Mouse (Mus musculus): Measurements from ENCODE around the gene H3f3b. TPM values are rescaled to one million over a fixed set of nuclear protein-coding genes. Genes with fewer than 3 reads are reported as not detected.
"Not testable (repeated sequence)": the region's sequence is repeated elsewhere in the genome, so short reads cannot be mapped to it uniquely, and the experiment has no call there.

H3f3b gene
- polyA plus RNA-seq, 1 experiment from 2014 or later = 2,300 TPM

GRCm38 (mm10) chr11:116029086-116029865 lies 1.5 kb upstream of the H3f3b start:
- Histone ChIP-seq H3K27ac (replicated peaks; ENCODE audit: low read depth, low read length) (no peak overlapping the region), H3K9ac (ENCODE audit: low read length) (peak overlapping the region; percentile 90), H3K27me3 (ENCODE audit: control insufficient read depth, insufficient read depth, low read length) (no peaks in the 10 kb centered on the region), H3K4me3 (ENCODE audit: low read depth, low read length) (peak overlapping the region; percentile 70), H3K9me3 (ENCODE audit: control insufficient read depth, low read length) (no peaks in the 10 kb centered on the region), H3K4me1 (ENCODE audit: control insufficient read depth, insufficient read depth, low read length) (0 out of 2 replicates have a peak, but pooled peaks cover 6% of the 10 kb centered on the region), H3K4me2 (ENCODE audit: low read depth, severe bottlenecking) (peak overlapping the region; percentile 90), H3K36me3 (ENCODE audit: control insufficient read depth, insufficient read depth, low read length) (no peaks in the 10 kb centered on the region)
- WGBS = 86% methylated on average over 6 of the region's 6 CpGs
- DNase-seq (ENCODE audit: low spot score) (no peak), ATAC-seq (ENCODE audit: insufficient number of reproducible peaks, low FRiP score, low TSS enrichment, low read depth) (no peak)

GRCm38 (mm10) chr11:116028177-116028865 lies 559 bp upstream of the H3f3b start:
- Histone ChIP-seq H3K4me3 (ENCODE audit: low read depth, low read length) (no peak overlapping the region), H3K27me3 (ENCODE audit: control insufficient read depth, insufficient read depth, low read length) (no peaks in the 10 kb centered on the region), H3K27ac (replicated peaks; ENCODE audit: low read depth, low read length) (no peak overlapping the region), H3K9me3 (ENCODE audit: control insufficient read depth, low read length) (no peaks in the 10 kb centered on the region), H3K36me3 (ENCODE audit: control insufficient read depth, insufficient read depth, low read length) (no peaks in the 10 kb centered on the region), H3K4me2 (ENCODE audit: low read depth, severe bottlenecking) (no peak overlapping the region), H3K4me1 (ENCODE audit: control insufficient read depth, insufficient read depth, low read length) (0 out of 2 replicates have a peak, but pooled peaks cover 6% of the 10 kb centered on the region), H3K9ac (ENCODE audit: low read length) (no peak overlapping the region)
- ATAC-seq (ENCODE audit: insufficient number of reproducible peaks, low FRiP score, low TSS enrichment, low read depth) (no peak), DNase-seq (ENCODE audit: low spot score) (no peak)
- WGBS = 85% methylated on average over 9 of the region's 9 CpGs

- WGBS = 92% methylated on average over 3 of the region's 3 CpGs
- Histone ChIP-seq H3K4me3 (ENCODE audit: low read depth, low read length) (no peak overlapping the region), H3K27ac (replicated peaks; ENCODE audit: low read depth, low read length) (no peak overlapping the region), H3K36me3 (ENCODE audit: control insufficient read depth, insufficient read depth, low read length) (no peaks in the 10 kb centered on the region), H3K4me2 (ENCODE audit: low read depth, severe bottlenecking) (no peak overlapping the region), H3K4me1 (ENCODE audit: control insufficient read depth, insufficient read depth, low read length) (no peaks in the 10 kb centered on the region), H3K27me3 (ENCODE audit: control insufficient read depth, insufficient read depth, low read length) (no peaks in the 10 kb centered on the region), H3K9me3 (ENCODE audit: control insufficient read depth, low read length) (no peaks in the 10 kb centered on the region), H3K9ac (ENCODE audit: low read length) (no peak overlapping the region)
- no peak for DNase-seq (ENCODE audit: low spot score)
- ATAC-seq (ENCODE audit: insufficient number of reproducible peaks, low FRiP score, low TSS enrichment, low read depth) = no peak
Observed at GRCm38 (mm10) chr11:116025056-116025845, 2.5 kb downstream of the H3f3b start.

GRCm38 (mm10) chr11:116024356-116024808 lies 3.4 kb downstream of the H3f3b start:
- H3K4me3 ChIP-seq (ENCODE audit: low read depth, low read length) = peak overlapping the region; percentile 90
- DNase-seq (ENCODE audit: low spot score) (peak; percentile 99), ATAC-seq (ENCODE audit: insufficient number of reproducible peaks, low FRiP score, low TSS enrichment, low read depth) (peak; percentile 92)
- H3K4me2 ChIP-seq (ENCODE audit: low read depth, severe bottlenecking) = peak overlapping the region; percentile 39; the same call in 1 of the 2 replicates
- no peaks in the 10 kb centered on the region for H3K9me3 ChIP-seq (ENCODE audit: control insufficient read depth, low read length)
- H3K9ac ChIP-seq (ENCODE audit: low read length) = peak overlapping the region; percentile 100
- H3K4me1 ChIP-seq (ENCODE audit: control insufficient read depth, insufficient read depth, low read length) = no peaks in the 10 kb centered on the region
- no peaks in the 10 kb centered on the region for H3K27me3 ChIP-seq (ENCODE audit: control insufficient read depth, insufficient read depth, low read length)
- WGBS = under 1% methylated on average over 37 of the region's 37 CpGs
- H3K27ac ChIP-seq (replicated peaks; ENCODE audit: low read depth, low read length) = peak overlapping the region; percentile 98
- no peaks in the 10 kb centered on the region for H3K36me3 ChIP-seq (ENCODE audit: control insufficient read depth, insufficient read depth, low read length)

- H3K27ac ChIP-seq (replicated peaks; ENCODE audit: low read depth, low read length) = peak overlapping the region; percentile 98
- peak overlapping the region; percentile 90 for H3K4me3 ChIP-seq (ENCODE audit: low read depth, low read length)
- H3K36me3 ChIP-seq (ENCODE audit: control insufficient read depth, insufficient read depth, low read length) = no peaks in the 10 kb centered on the region
- no peaks in the 10 kb centered on the region for H3K4me1 ChIP-seq (ENCODE audit: control insufficient read depth, insufficient read depth, low read length)
- peak; percentile 88 for DNase-seq (ENCODE audit: low spot score)
- under 1% methylated on average over 53 of the region's 57 CpGs for WGBS
- no peaks in the 10 kb centered on the region for H3K27me3 ChIP-seq (ENCODE audit: control insufficient read depth, insufficient read depth, low read length)
- no peaks in the 10 kb centered on the region for H3K9me3 ChIP-seq (ENCODE audit: control insufficient read depth, low read length)
- H3K9ac ChIP-seq (ENCODE audit: low read length) = peak overlapping the region; percentile 100
- ATAC-seq (ENCODE audit: insufficient number of reproducible peaks, low FRiP score, low TSS enrichment, low read depth) = peak; percentile 56; the same call in 1 of the 2 replicates
- peak overlapping the region; percentile 39 for H3K4me2 ChIP-seq (ENCODE audit: low read depth, severe bottlenecking)
Observed at GRCm38 (mm10) chr11:116023771-116024355, 3.9 kb downstream of the H3f3b start.

- Histone ChIP-seq H3K4me3 (ENCODE audit: low read depth, low read length) (peak overlapping the region; percentile 90), H3K9ac (ENCODE audit: low read length) (peak overlapping the region; percentile 100), H3K4me2 (ENCODE audit: low read depth, severe bottlenecking) (peak overlapping the region; percentile 39), H3K27ac (replicated peaks; ENCODE audit: low read depth, low read length) (peak overlapping the region; percentile 98)
- not testable (repeated sequence) for H3K27me3 ChIP-seq (ENCODE audit: control insufficient read depth, insufficient read depth, low read length); H3K36me3 ChIP-seq (ENCODE audit: control insufficient read depth, insufficient read depth, low read length); ATAC-seq (ENCODE audit: insufficient number of reproducible peaks, low FRiP score, low TSS enrichment, low read depth); H3K9me3 ChIP-seq (ENCODE audit: control insufficient read depth, low read length); H3K4me1 ChIP-seq (ENCODE audit: control insufficient read depth, insufficient read depth, low read length)
- 10% methylated on average over 18 of the region's 18 CpGs for WGBS
- peak; percentile 60 for DNase-seq (ENCODE audit: low spot score)
Observed at GRCm38 (mm10) chr11:116023074-116023770, 4.5 kb downstream of the H3f3b start.

GRCm38 (mm10) chr11:116022256-116022780 lies 5.4 kb downstream of the H3f3b start:
- Histone ChIP-seq H3K4me1 (ENCODE audit: control insufficient read depth, insufficient read depth, low read length) (no peaks in the 10 kb centered on the region), H3K4me2 (ENCODE audit: low read depth, severe bottlenecking) (peak overlapping the region; percentile 44), H3K36me3 (ENCODE audit: control insufficient read depth, insufficient read depth, low read length) (no peaks in the 10 kb centered on the region), H3K27ac (replicated peaks; ENCODE audit: low read depth, low read length) (no peak overlapping the region), H3K27me3 (ENCODE audit: control insufficient read depth, insufficient read depth, low read length) (no peaks in the 10 kb centered on the region), H3K4me3 (ENCODE audit: low read depth, low read length) (peak overlapping the region; percentile 19), H3K9me3 (ENCODE audit: control insufficient read depth, low read length) (no peaks in the 10 kb centered on the region), H3K9ac (ENCODE audit: low read length) (no peak overlapping the region)
- ATAC-seq (ENCODE audit: insufficient number of reproducible peaks, low FRiP score, low TSS enrichment, low read depth) = no peak
- 84% methylated on average over 4 of the region's 4 CpGs for WGBS
- no peak for DNase-seq (ENCODE audit: low spot score)

Data from limb, embryonic 11.5 days (tissue).